Mouse (Mus musculus): ENCODE measurements around the gene Olfm2. TPM values are rescaled to one million over a fixed set of nuclear protein-coding genes. Genes with fewer than 3 reads are reported as not detected.

The Olfm2 gene
- total RNA-seq, 1 experiment, result 2.2 TPM

- no peak overlapping the region for H3K27ac ChIP-seq (ENCODE audit: insufficient read depth, low read depth, low read length, poor library complexity, severe bottlenecking)
- TF ChIP-seq HCFC1 (IDR thresholded peaks at IDR 0.05; ENCODE audit: borderline replicate concordance, insufficient read depth, low read length) (no peak), ZC3H11A (IDR thresholded peaks at IDR 0.05; ENCODE audit: borderline replicate concordance, low read depth, low read length) (no peak), MAFK (IDR thresholded peaks at IDR 0.05; ENCODE audit: insufficient read depth, low read depth, low read length) (no peak), ZNF384 (IDR thresholded peaks at IDR 0.05; ENCODE audit: low read depth, low read length) (no peak)
- in situ Hi-C loops (cut with MboI; ENCODE audit: low sequenced_read_pairs in 2 of 2, unreplicated experiment in 2 of 2), result no loop called here
Measured at GRCm38 (mm10) chr9:20685081-20685861, 60.9 kb downstream of the Olfm2 start.

GRCm38 (mm10) chr9:20682389-20682722 is 63.8 kb downstream of the Olfm2 start:
- Histone ChIP-seq H3K27ac (ENCODE audit: insufficient read depth, low read depth, low read length, poor library complexity, severe bottlenecking) (no peak overlapping the region), H3K4me1 (ENCODE audit: control insufficient read depth in 2 of 2, insufficient read depth in 2 of 2, low read length in 2 of 2, poor library complexity in 1 of 2) (0 out of 4 replicates have a peak, but pooled peaks cover 0 to 2% of the 10 kb centered on the region in 2 experiments), H3K9ac (ENCODE audit: insufficient read depth, low read depth, low read length, poor library complexity, severe bottlenecking) (no peak overlapping the region), H3K4me3 (ENCODE audit: insufficient read depth in 1 of 2, low read depth in 1 of 2, low read length in 2 of 2, poor library complexity in 1 of 2, severe bottlenecking in 1 of 2) (no peak overlapping the region), H3K36me3 (ENCODE audit: control insufficient read depth, insufficient read depth, low read length, poor library complexity, severe bottlenecking) (no peaks in the 10 kb centered on the region), H3K9me3 (ENCODE audit: control insufficient read depth, insufficient read depth, low read depth, low read length) (no peaks in the 10 kb centered on the region)
- in situ Hi-C loops (cut with MboI; ENCODE audit: low sequenced_read_pairs in 2 of 2, unreplicated experiment in 2 of 2), result no loop called here
- no peak for DNase-seq (ENCODE audit: low read depth, low spot score)
- no peak for TF ChIP-seq HCFC1 (IDR thresholded peaks at IDR 0.05; ENCODE audit: borderline replicate concordance, insufficient read depth, low read length)

More at GRCm38 (mm10) chr9:20685081-20685861, 60.9 kb downstream of the Olfm2 start:
- H3K9ac ChIP-seq (ENCODE audit: insufficient read depth, low read depth, low read length, poor library complexity, severe bottlenecking), result no peak overlapping the region
- no peaks in the 10 kb centered on the region for H3K36me3 ChIP-seq (ENCODE audit: control insufficient read depth, insufficient read depth, low read length, poor library complexity, severe bottlenecking)
- peaks cover 0 to 5% of the 10 kb centered on the region in 2 experiments; a peak in 1 of 4 replicates for H3K4me1 ChIP-seq (ENCODE audit: control insufficient read depth in 2 of 2, insufficient read depth in 2 of 2, low read length in 2 of 2, poor library complexity in 1 of 2)
- no peak overlapping the region for H3K4me3 ChIP-seq (ENCODE audit: insufficient read depth in 1 of 2, low read depth in 1 of 2, low read length in 2 of 2, poor library complexity in 1 of 2, severe bottlenecking in 1 of 2)
- no peaks in the 10 kb centered on the region for H3K9me3 ChIP-seq (ENCODE audit: control insufficient read depth, insufficient read depth, low read depth, low read length)
- no peak for DNase-seq (ENCODE audit: low read depth, low spot score)

- Histone ChIP-seq H3K9ac (ENCODE audit: insufficient read depth, low read depth, low read length, poor library complexity, severe bottlenecking) (no peak overlapping the region), H3K27ac (ENCODE audit: insufficient read depth, low read depth, low read length, poor library complexity, severe bottlenecking) (no peak overlapping the region), H3K9me3 (ENCODE audit: control insufficient read depth, insufficient read depth, low read depth, low read length) (no peaks in the 10 kb centered on the region), H3K4me1 (ENCODE audit: control insufficient read depth in 2 of 2, insufficient read depth in 2 of 2, low read length in 2 of 2, poor library complexity in 1 of 2) (0 out of 4 replicates have a peak, but pooled peaks cover 0 to 2% of the 10 kb centered on the region in 2 experiments), H3K36me3 (ENCODE audit: control insufficient read depth, insufficient read depth, low read length, poor library complexity, severe bottlenecking) (no peaks in the 10 kb centered on the region), H3K4me3 (ENCODE audit: insufficient read depth in 1 of 2, low read depth in 1 of 2, low read length in 2 of 2, poor library complexity in 1 of 2, severe bottlenecking in 1 of 2) (no peak overlapping the region)
- no peak for DNase-seq (ENCODE audit: low read depth, low spot score)
- TF ChIP-seq MAFK (IDR thresholded peaks at IDR 0.05; ENCODE audit: insufficient read depth, low read depth, low read length) (no peak), ZNF384 (IDR thresholded peaks at IDR 0.05; ENCODE audit: low read depth, low read length) (no peak), ZC3H11A (IDR thresholded peaks at IDR 0.05; ENCODE audit: borderline replicate concordance, low read depth, low read length) (no peak)
- in situ Hi-C loops (cut with MboI; ENCODE audit: low sequenced_read_pairs in 2 of 2, unreplicated experiment in 2 of 2), result no loop called here
Measured at GRCm38 (mm10) chr9:20681546-20682388, 64.4 kb downstream of the Olfm2 start.

GRCm38 (mm10) chr9:20680378-20680958 is 65.7 kb downstream of the Olfm2 start:
- no peak overlapping the region for H3K4me3 ChIP-seq (ENCODE audit: insufficient read depth in 1 of 2, low read depth in 1 of 2, low read length in 2 of 2, poor library complexity in 1 of 2, severe bottlenecking in 1 of 2)
- no peaks in the 10 kb centered on the region for H3K4me1 ChIP-seq (ENCODE audit: control insufficient read depth in 2 of 2, insufficient read depth in 2 of 2, low read length in 2 of 2, poor library complexity in 1 of 2)
- no peaks in the 10 kb centered on the region for H3K9me3 ChIP-seq (ENCODE audit: control insufficient read depth, insufficient read depth, low read depth, low read length)
- H3K36me3 ChIP-seq (ENCODE audit: control insufficient read depth, insufficient read depth, low read length, poor library complexity, severe bottlenecking), result no peaks in the 10 kb centered on the region
- H3K27ac ChIP-seq (ENCODE audit: insufficient read depth, low read depth, low read length, poor library complexity, severe bottlenecking), result no peak overlapping the region
- no peak for DNase-seq (ENCODE audit: low read depth, low spot score)
- in situ Hi-C loops (cut with MboI; ENCODE audit: low sequenced_read_pairs in 2 of 2, unreplicated experiment in 2 of 2), result no loop called here
- TF ChIP-seq MAFK (IDR thresholded peaks at IDR 0.05; ENCODE audit: insufficient read depth, low read depth, low read length) (no peak), ZC3H11A (IDR thresholded peaks at IDR 0.05; ENCODE audit: borderline replicate concordance, low read depth, low read length) (no peak), CHD2 (IDR thresholded peaks at IDR 0.05; ENCODE audit: low read depth, low read length) (no peak), ZNF384 (IDR thresholded peaks at IDR 0.05; ENCODE audit: low read depth, low read length) (no peak), HCFC1 (IDR thresholded peaks at IDR 0.05; ENCODE audit: borderline replicate concordance, insufficient read depth, low read length) (no peak)
- no peak overlapping the region for H3K9ac ChIP-seq (ENCODE audit: insufficient read depth, low read depth, low read length, poor library complexity, severe bottlenecking)

Data from ES-E14 (cell line).